Mouse (Mus musculus) cerebellum, adult 8-10 months (tissue): ENCODE data around the gene Prr5.

Source experiments
- DNase-seq: peaks from one replicate; pipeline ENCODE4 v3.0.0; 2022

Prr5 gene

GRCm38 (mm10) chr15:84680545-84681454, 11.4 kb downstream of the Prr5 start:
- DNase-seq, result no peak

- DNase-seq, result no peak
Observed at GRCm38 (mm10) chr15:84681455-84682193, 12.2 kb downstream of the Prr5 start.

- DNase-seq, result no peak
Observed at GRCm38 (mm10) chr15:84682206-84682605, 12.8 kb downstream of the Prr5 start.

GRCm38 (mm10) chr15:84682821-84683220, 13.4 kb downstream of the Prr5 start:
- no peak for DNase-seq

- DNase-seq, result no peak
Observed at GRCm38 (mm10) chr15:84684520-84684919, 15.1 kb downstream of the Prr5 start.

- DNase-seq, result no peak
Observed at GRCm38 (mm10) chr15:84685417-84685816, 16.0 kb downstream of the Prr5 start.

- DNase-seq, result no peak
Observed at GRCm38 (mm10) chr15:84687904-84688303, 18.5 kb downstream of the Prr5 start.

- DNase-seq, result no peak
Observed at GRCm38 (mm10) chr15:84689356-84689755, 19.9 kb downstream of the Prr5 start.

GRCm38 (mm10) chr15:84691513-84691912, 22.1 kb downstream of the Prr5 start:
- no peak for DNase-seq

- DNase-seq, result no peak
Observed at GRCm38 (mm10) chr15:84692645-84693044, 23.2 kb downstream of the Prr5 start.

GRCm38 (mm10) chr15:84696021-84696420, 26.6 kb downstream of the Prr5 start:
- DNase-seq, result no peak

GRCm38 (mm10) chr15:84697611-84698011, 28.2 kb downstream of the Prr5 start:
- no peak for DNase-seq

- no peak for DNase-seq
Observed at GRCm38 (mm10) chr15:84698189-84698588, 28.8 kb downstream of the Prr5 start.

- DNase-seq, result no peak
Observed at GRCm38 (mm10) chr15:84700147-84700794, 30.9 kb downstream of the Prr5 start.

GRCm38 (mm10) chr15:84701947-84702346, 32.5 kb downstream of the Prr5 start:
- DNase-seq, result no peak

- no peak for DNase-seq
Observed at GRCm38 (mm10) chr15:84702391-84703345, 33.2 kb downstream of the Prr5 start.

- DNase-seq, result no peak
Observed at GRCm38 (mm10) chr15:84703992-84704391, 34.6 kb downstream of the Prr5 start.

GRCm38 (mm10) chr15:84705351-84705901, 36.0 kb downstream of the Prr5 start:
- no peak for DNase-seq

- no peak for DNase-seq
Observed at GRCm38 (mm10) chr15:84706983-84707619, 37.7 kb downstream of the Prr5 start.

GRCm38 (mm10) chr15:84712566-84713405, 43.4 kb downstream of the Prr5 start:
- no peak for DNase-seq
